Mouse (Mus musculus): Measurements from ENCODE around the gene Lrrc4c. TPM values are rescaled to one million over a fixed set of nuclear protein-coding genes. Genes with fewer than 3 reads are reported as not detected.

The Lrrc4c gene
- polyA plus RNA-seq, 1 experiment from 2014 or later, result 2.8 TPM

DNA sequence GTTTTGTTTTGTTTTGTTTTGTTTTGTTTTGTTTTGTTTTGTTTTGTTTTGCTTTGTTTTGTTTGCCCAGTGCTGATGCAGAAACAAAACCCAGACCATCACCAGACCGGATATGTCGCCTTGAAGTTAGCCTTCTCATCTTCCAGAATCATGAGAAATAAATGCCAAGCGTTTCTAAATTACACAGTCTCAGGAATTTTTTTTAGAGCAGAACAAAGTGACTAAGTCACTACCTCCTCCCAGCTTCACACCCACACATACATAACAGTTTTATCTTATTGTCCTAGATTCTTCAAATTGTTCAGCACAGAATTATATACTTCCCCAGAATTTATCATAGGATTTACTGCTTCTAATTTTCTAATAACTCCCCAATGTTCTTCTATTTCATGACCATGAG, 1272.6 kb downstream of the Lrrc4c start:
- H3K4me3 ChIP-seq (replicated peaks), result no peak overlapping the region
- no peak for ATAC-seq (ENCODE audit: insufficient read depth, low FRiP score, low read depth)
- no peak overlapping the region for H3K4me2 ChIP-seq
- no peak overlapping the region for H3K9ac ChIP-seq
- no peaks in the 10 kb centered on the region for H3K27me3 ChIP-seq (replicated peaks)
- H3K36me3 ChIP-seq, result no peaks in the 10 kb centered on the region
- H3K4me1 ChIP-seq, result no peaks in the 10 kb centered on the region
- 86% methylated on average over 3 of the region's 3 CpGs for WGBS
- no peaks in the 10 kb centered on the region for H3K9me3 ChIP-seq
- H3K27ac ChIP-seq, result no peak overlapping the region

DNA sequence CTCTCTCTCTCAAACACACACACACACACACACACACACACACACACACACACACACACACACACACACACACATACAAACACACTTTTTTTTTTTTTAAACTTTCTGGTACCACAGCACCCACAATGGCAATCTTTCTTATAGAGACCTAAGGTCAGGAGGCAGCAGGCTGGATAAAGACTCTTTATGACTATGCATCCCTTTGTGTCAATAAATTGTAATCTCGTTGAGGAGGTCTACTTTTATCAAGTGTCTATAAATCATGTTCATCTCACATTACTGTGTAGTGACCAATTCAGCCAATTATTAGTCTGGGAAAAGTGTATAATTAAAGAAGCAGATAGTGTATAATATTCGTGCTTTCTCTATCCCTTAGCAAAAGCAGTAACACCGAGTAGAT, 1286.2 kb downstream of the Lrrc4c start:
- WGBS, result 60% methylated on average over 3 of the region's 3 CpGs
- no peaks in the 10 kb centered on the region for H3K27me3 ChIP-seq (replicated peaks)
- no peak overlapping the region for H3K4me2 ChIP-seq
- ATAC-seq (ENCODE audit: insufficient read depth, low FRiP score, low read depth), result no peak
- no peak overlapping the region for H3K4me3 ChIP-seq (replicated peaks)
- no peak overlapping the region for H3K9ac ChIP-seq
- H3K4me1 ChIP-seq, result no peaks in the 10 kb centered on the region
- no peak overlapping the region for H3K27ac ChIP-seq
- H3K36me3 ChIP-seq, result no peaks in the 10 kb centered on the region
- H3K9me3 ChIP-seq, result no peaks in the 10 kb centered on the region

DNA sequence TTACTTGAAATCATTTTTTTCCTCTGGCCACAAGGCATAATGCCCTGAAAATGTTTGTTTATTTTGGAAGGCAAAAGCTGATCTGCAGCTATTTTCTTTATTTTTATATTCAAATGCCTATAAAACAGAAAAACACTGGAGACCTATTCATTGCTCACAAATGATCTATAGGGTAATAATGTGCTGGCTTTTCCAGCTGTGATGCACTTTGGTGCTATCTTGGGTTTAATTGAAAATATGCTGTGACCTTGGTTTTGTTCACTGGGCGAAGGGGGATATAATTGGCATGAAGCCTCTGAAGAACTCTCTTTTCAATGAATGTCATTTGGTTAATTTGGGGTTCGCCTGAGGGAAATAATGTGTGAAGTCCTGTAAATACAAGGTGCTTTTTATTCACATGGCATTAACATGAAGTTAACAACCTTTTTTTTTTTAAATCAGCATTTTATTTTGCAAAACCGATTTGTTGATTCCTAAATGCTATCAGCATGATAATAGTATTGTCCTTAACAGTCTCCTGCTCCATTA, 1286.8 kb downstream of the Lrrc4c start:
- no peaks in the 10 kb centered on the region for H3K27me3 ChIP-seq (replicated peaks)
- no peaks in the 10 kb centered on the region for H3K36me3 ChIP-seq
- H3K4me3 ChIP-seq (replicated peaks), result no peak overlapping the region
- no peak overlapping the region for H3K27ac ChIP-seq
- no peak overlapping the region for H3K9ac ChIP-seq
- H3K4me2 ChIP-seq, result no peak overlapping the region
- no peaks in the 10 kb centered on the region for H3K4me1 ChIP-seq
- no peak for ATAC-seq (ENCODE audit: insufficient read depth, low FRiP score, low read depth)
- WGBS, result 71% methylated on average over 3 of the region's 3 CpGs
- no peaks in the 10 kb centered on the region for H3K9me3 ChIP-seq

DNA sequence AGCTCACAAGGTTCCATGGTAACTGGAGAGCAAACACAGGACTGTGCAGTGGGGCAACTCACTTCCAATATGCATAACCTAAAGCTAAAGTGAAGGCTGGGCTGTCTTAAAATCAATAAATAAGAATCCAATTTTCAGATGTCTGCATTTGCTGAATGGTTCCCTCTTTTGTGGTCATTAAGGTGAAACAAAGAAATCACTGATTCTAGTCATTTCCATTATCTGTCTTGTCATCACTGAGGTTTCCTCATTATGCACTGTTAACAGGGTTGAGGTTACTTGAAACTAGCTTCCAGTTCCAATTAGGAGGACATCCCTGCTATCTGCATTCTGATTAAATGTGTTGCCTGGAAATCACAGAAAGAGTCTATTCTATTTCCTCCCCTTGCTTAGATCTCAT, 1291.5 kb downstream of the Lrrc4c start:
- Histone ChIP-seq H3K36me3 (no peaks in the 10 kb centered on the region), H3K9ac (no peak overlapping the region), H3K27me3 (replicated peaks) (no peaks in the 10 kb centered on the region), H3K9me3 (no peaks in the 10 kb centered on the region), H3K4me2 (no peak overlapping the region), H3K27ac (no peak overlapping the region), H3K4me1 (no peaks in the 10 kb centered on the region), H3K4me3 (replicated peaks) (no peak overlapping the region)
- no peak for ATAC-seq (ENCODE audit: insufficient read depth, low FRiP score, low read depth)

DNA sequence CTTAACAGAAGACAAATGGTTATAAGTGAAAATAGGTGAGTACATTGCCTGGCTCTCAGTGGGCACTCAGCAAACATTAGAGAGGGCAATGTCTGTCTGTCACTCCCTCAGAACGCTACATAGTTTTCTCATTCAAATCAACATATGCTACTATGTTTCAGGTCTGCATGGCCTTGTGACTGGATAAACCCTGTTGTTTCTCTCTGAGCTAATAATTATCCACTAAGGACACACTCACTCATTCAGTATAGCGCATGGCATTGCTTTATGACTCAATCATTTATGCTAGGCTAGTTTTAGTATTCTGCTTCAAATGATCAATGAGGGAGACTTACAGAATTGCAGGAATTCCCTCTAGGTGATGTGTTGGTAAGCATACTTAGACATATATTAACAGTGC, 1292.6 kb downstream of the Lrrc4c start:
- Histone ChIP-seq H3K27me3 (replicated peaks) (no peaks in the 10 kb centered on the region), H3K9me3 (no peaks in the 10 kb centered on the region), H3K36me3 (no peaks in the 10 kb centered on the region), H3K4me1 (no peaks in the 10 kb centered on the region), H3K4me2 (no peak overlapping the region), H3K9ac (no peak overlapping the region), H3K4me3 (replicated peaks) (no peak overlapping the region), H3K27ac (no peak overlapping the region)
- 68% methylated on average over 2 of the region's 2 CpGs for WGBS
- no peak for ATAC-seq (ENCODE audit: insufficient read depth, low FRiP score, low read depth)

DNA sequence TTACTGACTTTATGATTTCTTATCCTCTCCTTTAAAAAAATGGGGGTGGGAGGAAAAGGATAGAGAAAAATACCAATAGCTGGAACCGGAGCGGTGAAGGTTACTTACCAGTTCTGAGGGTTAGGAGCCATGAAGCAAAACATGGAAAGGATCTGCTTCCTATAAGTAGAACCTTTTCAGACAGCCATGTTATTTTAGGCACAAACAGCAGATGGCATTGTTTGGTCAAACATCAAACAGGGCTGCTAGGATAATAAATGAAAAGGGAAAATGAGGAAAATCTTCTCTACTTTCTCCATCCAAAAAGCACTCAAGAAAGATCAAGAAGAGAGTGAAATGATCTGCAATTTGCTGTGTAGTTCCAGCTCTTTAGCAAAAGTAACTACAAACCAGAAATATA, 1296.8 kb downstream of the Lrrc4c start:
- Histone ChIP-seq H3K4me1 (no peaks in the 10 kb centered on the region), H3K27ac (no peak overlapping the region), H3K27me3 (replicated peaks) (no peaks in the 10 kb centered on the region), H3K9ac (no peak overlapping the region), H3K4me2 (no peak overlapping the region), H3K4me3 (replicated peaks) (no peak overlapping the region), H3K9me3 (no peaks in the 10 kb centered on the region), H3K36me3 (no peaks in the 10 kb centered on the region)
- ATAC-seq (ENCODE audit: insufficient read depth, low FRiP score, low read depth), result no peak
- 59% methylated on average over 2 of the region's 2 CpGs for WGBS

DNA sequence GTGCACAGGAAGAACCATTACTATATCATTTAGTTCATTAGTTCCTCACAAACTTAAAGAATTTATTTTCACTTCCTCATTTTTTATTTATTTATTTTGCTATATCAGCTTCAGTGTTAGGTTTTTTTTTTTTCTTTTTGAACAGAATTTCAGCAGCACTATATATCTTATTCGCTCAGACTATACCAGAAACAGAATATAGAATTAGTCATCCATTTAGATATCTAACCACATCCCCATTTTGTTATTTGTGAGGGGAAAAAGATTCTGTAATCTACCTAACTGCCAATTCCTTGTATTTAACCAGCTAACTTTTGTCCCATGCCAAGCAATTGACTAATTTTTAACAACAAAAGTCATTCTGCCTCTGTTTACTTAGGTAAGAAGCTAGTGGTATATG, 1300.6 kb downstream of the Lrrc4c start:
- Histone ChIP-seq H3K9me3 (no peaks in the 10 kb centered on the region), H3K4me2 (no peak overlapping the region), H3K36me3 (no peaks in the 10 kb centered on the region), H3K4me3 (replicated peaks) (no peak overlapping the region), H3K9ac (no peak overlapping the region), H3K4me1 (no peaks in the 10 kb centered on the region), H3K27ac (no peak overlapping the region), H3K27me3 (replicated peaks) (no peaks in the 10 kb centered on the region)
- WGBS, result 79% methylated on average over 1 of the region's 1 CpGs
- no peak for ATAC-seq (ENCODE audit: insufficient read depth, low FRiP score, low read depth)

DNA sequence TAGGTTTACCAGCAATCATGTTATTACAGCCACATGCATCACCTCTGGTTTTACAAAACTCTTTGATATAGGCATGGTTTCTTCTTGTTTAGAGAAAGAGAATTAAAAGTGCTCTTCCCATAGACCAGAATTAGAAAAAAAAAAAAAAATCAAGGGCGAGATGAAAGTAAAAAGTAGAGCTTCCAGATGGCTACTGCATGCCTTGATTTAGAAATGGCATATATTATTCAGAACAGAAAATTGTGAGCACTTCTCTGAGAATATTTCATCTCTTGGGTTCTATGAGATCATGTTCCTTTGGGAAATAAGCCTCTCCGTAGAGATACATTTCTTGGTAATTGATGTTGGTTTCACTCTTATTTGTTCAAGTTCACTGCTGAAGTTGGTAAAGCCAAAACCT, 1322.0 kb downstream of the Lrrc4c start:
- Histone ChIP-seq H3K9ac (no peak overlapping the region), H3K4me3 (replicated peaks) (no peak overlapping the region), H3K4me2 (no peak overlapping the region), H3K27ac (no peak overlapping the region), H3K9me3 (no peaks in the 10 kb centered on the region), H3K36me3 (no peaks in the 10 kb centered on the region), H3K27me3 (replicated peaks) (no peaks in the 10 kb centered on the region), H3K4me1 (no peaks in the 10 kb centered on the region)
- 80% methylated on average over 2 of the region's 2 CpGs for WGBS
- no peak for ATAC-seq (ENCODE audit: insufficient read depth, low FRiP score, low read depth)

DNA sequence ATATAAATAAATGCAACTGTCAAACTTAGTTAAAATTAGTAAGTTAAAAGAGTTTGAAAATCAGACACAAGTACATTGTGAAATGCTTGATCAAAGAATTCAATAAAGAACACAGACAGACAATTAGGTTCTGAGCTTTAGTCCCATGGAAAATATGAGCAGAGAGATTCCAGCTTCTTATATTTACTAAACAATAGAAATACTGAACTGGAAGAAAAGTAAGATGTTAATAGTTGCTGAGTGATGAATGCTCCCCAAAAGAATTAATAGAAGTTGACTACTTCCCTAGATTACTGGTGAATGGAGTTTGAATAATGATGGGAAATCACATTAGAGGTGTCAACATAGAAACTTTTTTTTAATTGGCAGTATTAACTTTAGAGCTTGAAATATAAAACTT, 1323.7 kb downstream of the Lrrc4c start:
- Histone ChIP-seq H3K4me1 (no peaks in the 10 kb centered on the region), H3K4me2 (no peak overlapping the region), H3K36me3 (no peaks in the 10 kb centered on the region), H3K4me3 (replicated peaks) (no peak overlapping the region), H3K9ac (no peak overlapping the region), H3K27me3 (replicated peaks) (no peaks in the 10 kb centered on the region), H3K27ac (no peak overlapping the region), H3K9me3 (no peaks in the 10 kb centered on the region)
- no peak for ATAC-seq (ENCODE audit: insufficient read depth, low FRiP score, low read depth)

DNA sequence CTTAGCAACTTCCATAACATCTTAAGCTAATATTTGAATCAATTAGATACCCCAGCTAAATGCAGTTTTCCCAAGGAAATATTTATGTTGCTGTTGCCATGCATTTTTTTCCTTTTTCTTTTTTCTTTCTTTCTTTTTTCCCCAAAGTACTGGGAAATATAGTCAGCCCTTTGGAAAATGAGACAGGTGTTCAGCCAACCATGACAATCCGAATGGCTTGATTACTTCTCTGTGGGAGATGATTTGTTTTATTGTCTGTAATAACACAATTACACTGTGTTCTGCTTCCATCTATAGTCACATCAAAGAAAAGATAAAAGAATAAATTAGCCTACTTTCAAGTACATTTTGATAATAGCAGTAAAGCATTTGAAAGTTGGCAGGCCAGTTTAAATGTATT, 1334.7 kb downstream of the Lrrc4c start:
- WGBS, result 80% methylated on average over 1 of the region's 1 CpGs
- H3K4me2 ChIP-seq, result no peak overlapping the region
- no peaks in the 10 kb centered on the region for H3K36me3 ChIP-seq
- ATAC-seq (ENCODE audit: insufficient read depth, low FRiP score, low read depth), result no peak
- H3K4me3 ChIP-seq (replicated peaks), result no peak overlapping the region
- H3K27me3 ChIP-seq (replicated peaks), result no peaks in the 10 kb centered on the region
- no peaks in the 10 kb centered on the region for H3K4me1 ChIP-seq
- no peak overlapping the region for H3K27ac ChIP-seq
- no peaks in the 10 kb centered on the region for H3K9me3 ChIP-seq
- H3K9ac ChIP-seq, result no peak overlapping the region

Small RNA genes lying within 50 kb of the gene (microRNA-seq; reads per million reads assigned to microRNA genes)
- gene Gm44320, result not detected

All from stomach, embryonic 15.5 days (tissue).